Mouse (Mus musculus) lung, embryonic 14.5 days (tissue): ENCODE results near the gene Ptbp2. TPM values are rescaled to one million over a fixed set of nuclear protein-coding genes. Genes with fewer than 3 reads are reported as not detected.

ENCODE experiments used
- ATAC-seq: fragments of 200-750 bp; cut with Nextera tagmentation; 2 replicates; pipeline ENCODE4 v1.8.0; 2017; ENCODE audit warnings: mild to moderate bottlenecking, moderate TSS enrichment, moderate library complexity; ENCODE audit not compliant: insufficient read depth
- DNase-seq: peaks from one replicate; pipeline ENCODE4 v3.0.0-alpha.2; 2015
- H3K27ac ChIP-seq: fragments of 300-500 bp; sonication (generic); 2 replicates; pipeline ENCODE4 v1.5.1; 2014; ENCODE audit warnings: low read depth, mild to moderate bottlenecking, moderate library complexity
- H3K27me3 ChIP-seq: fragments of 300-500 bp; sonication (generic); 2 replicates; pipeline ENCODE4 v1.6.1; 2014; ENCODE audit warnings: low read length, control low read depth; ENCODE audit not compliant: insufficient read depth
- H3K36me3 ChIP-seq: fragments of 300-500 bp; sonication (generic); 2 replicates; pipeline ENCODE4 v1.6.1; 2014; ENCODE audit warnings: control low read depth; ENCODE audit not compliant: insufficient read depth
- H3K4me1 ChIP-seq: fragments of 300-500 bp; sonication (generic); 2 replicates; pipeline ENCODE4 v1.6.1; 2014; ENCODE audit warnings: antibody characterized with exemption, control low read depth; ENCODE audit not compliant: insufficient read depth
- H3K4me2 ChIP-seq: fragments of 300-500 bp; sonication (generic); 2 replicates; pipeline ENCODE4 v1.6.1; 2014; ENCODE audit warnings: mild to moderate bottlenecking
- H3K4me3 ChIP-seq: fragments of 300-500 bp; sonication (generic); 2 replicates; pipeline ENCODE4 v1.5.1; 2014; ENCODE audit warnings: low read depth, low read length
- H3K9ac ChIP-seq: fragments of 300-500 bp; sonication (generic); 2 replicates; pipeline ENCODE4 v1.6.1; 2014
- H3K9me3 ChIP-seq: fragments of 300-500 bp; sonication (generic); 2 replicates; pipeline ENCODE4 v1.6.1; 2016; ENCODE audit warnings: low read depth, low read length, control low read depth
- CTCF ChIP-seq: IDR thresholded peaks from 2 replicates; pipeline ENCODE4 v1.5.1; 2016; ENCODE audit warnings: antibody characterized with exemption, low read depth
- WGBS: fragments of 180-500 bp; shearing (Covaris S2); extraction: QIAGEN DNeasy Blood & Tissue Kit; methylation state at CpG from one replicate; pipeline ENCODE4 v1.1.7; 2014; 5-methylcytosine and 5-hydroxymethylcytosine counted together
- polyA plus RNA-seq: library from polyadenylated mRNA; unstranded; fragments of >200 nt; fragmentation: Nextera tagmentation; extraction: Ambion mirVana; gene quantifications from 2 replicates; pipeline ENCODE4 v1.2.1, GENCODE M21; 2014

Gene Ptbp2
- 80.1 and 86.5 TPM in 2 replicates for polyA plus RNA-seq

DNA sequence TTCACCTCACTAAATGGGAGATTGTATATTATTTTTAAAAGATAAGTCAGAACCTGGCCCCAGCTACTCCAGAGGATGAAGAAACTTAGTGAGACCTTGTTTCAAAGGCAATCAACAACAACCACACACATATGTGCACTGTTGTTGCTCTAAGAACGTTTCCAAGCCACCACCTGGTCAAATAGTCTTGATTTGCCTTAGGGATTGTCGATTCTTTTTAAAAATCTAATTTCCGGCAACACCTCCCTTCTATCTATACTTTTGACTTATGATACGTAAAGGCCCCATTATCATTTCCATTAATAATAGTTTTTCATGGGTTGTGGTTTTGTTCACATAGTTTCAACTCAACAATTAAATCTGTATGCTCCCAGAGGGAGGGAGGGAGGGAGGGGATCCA, at the start of gene Ptbp2:
Gene Ptbp2 (minus strand): TSS at position 101 of the 400 bp plus-strand sequence.
- no peak for DNase-seq
- TF ChIP-seq CTCF: no peak
- 79% methylated on average over 4 of the region's 4 CpGs for WGBS
- Histone ChIP-seq H3K36me3 (0 out of 2 replicates have a peak, but pooled peaks cover 7% of the 10 kb centered on the region), H3K4me1 (peaks cover 3% of the 10 kb centered on the region; the same call in 1 of the 2 replicates), H3K27ac (peak within 1 kb of the TSS; percentile 98), H3K9ac (peak within 1 kb of the TSS; percentile 99), H3K27me3 (no peaks in the 10 kb centered on the region), H3K9me3 (no peaks in the 10 kb centered on the region), H3K4me2 (peak within 1 kb of the TSS; percentile 75), H3K4me3 (peak within 1 kb of the TSS; percentile 84)
- ATAC-seq: no peak

GRCm38 (mm10) chr3:119814678-119815077, 30.4 kb upstream of the Ptbp2 start:
- Histone ChIP-seq H3K4me1 (no peaks in the 10 kb centered on the region), H3K4me3 (no peak overlapping the region), H3K4me2 (no peak overlapping the region), H3K9me3 (no peaks in the 10 kb centered on the region), H3K9ac (no peak overlapping the region), H3K27ac (no peak overlapping the region), H3K36me3 (no peaks in the 10 kb centered on the region), H3K27me3 (no peaks in the 10 kb centered on the region)
- 46% methylated on average over 1 of the region's 1 CpGs for WGBS
- TF ChIP-seq CTCF: no peak
- ATAC-seq (no peak), DNase-seq (no peak)

- no peaks in the 10 kb centered on the region for H3K27me3 ChIP-seq
- no peak overlapping the region for H3K27ac ChIP-seq
- H3K9ac ChIP-seq: no peak overlapping the region
- H3K4me1 ChIP-seq: no peaks in the 10 kb centered on the region
- DNase-seq (no peak), ATAC-seq (no peak)
- H3K4me3 ChIP-seq: no peak overlapping the region
- H3K36me3 ChIP-seq: no peaks in the 10 kb centered on the region
- H3K4me2 ChIP-seq: no peak overlapping the region
- no peak for TF ChIP-seq CTCF
- WGBS: 75% methylated on average over 7 of the region's 7 CpGs
- no peaks in the 10 kb centered on the region for H3K9me3 ChIP-seq
These were observed 21.9 kb upstream of the Ptbp2 start for GRCm38 (mm10) chr3:119806123-119806522.

- H3K27ac ChIP-seq: no peak overlapping the region
- ATAC-seq (no peak), DNase-seq (no peak)
- no peaks in the 10 kb centered on the region for H3K9me3 ChIP-seq
- H3K36me3 ChIP-seq: no peaks in the 10 kb centered on the region
- no peak overlapping the region for H3K9ac ChIP-seq
- WGBS: 73% methylated on average over 9 of the region's 9 CpGs
- no peak for TF ChIP-seq CTCF
- no peak overlapping the region for H3K4me3 ChIP-seq
- H3K4me2 ChIP-seq: no peak overlapping the region
- H3K4me1 ChIP-seq: no peaks in the 10 kb centered on the region
- H3K27me3 ChIP-seq: no peaks in the 10 kb centered on the region
These were observed 10.6 kb upstream of the Ptbp2 start for GRCm38 (mm10) chr3:119794677-119795365.

DNA sequence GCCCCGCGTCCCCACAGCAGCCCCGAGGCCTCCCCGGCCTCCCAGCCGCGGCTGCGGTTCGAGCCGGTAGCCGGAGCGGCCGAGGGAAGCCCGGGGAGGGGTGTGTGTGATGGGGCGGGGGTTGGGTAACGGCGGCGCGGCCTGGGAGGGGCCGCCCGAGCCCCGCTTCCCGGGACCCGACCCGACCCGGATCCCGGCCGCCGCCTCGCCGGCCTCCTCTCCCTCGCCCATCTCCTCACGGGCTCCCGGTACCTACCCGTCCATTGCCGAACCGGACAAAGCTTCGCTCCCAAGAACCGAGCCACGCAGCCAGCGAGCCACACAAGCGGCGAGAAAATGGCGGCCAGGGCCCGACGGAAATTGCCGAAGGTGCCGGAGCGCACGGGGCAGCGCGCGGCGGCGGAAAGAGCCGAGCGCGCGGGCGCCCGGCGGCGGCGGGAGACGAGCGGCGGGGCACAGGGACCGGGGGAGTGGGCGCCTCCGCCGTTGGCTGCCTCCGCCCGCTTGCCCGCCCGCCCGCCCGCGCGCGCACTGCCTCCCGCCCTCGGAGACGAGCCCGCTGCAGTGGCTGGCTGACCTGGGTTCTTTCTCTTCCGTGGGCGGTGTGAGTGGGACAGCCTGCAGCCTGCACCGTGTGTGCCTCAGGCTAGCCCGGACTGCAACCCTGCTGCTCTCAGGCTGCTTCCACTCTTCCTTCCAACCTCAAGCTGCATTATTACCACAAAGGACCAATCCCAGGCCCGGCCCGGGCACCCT, 1.1 kb downstream of the Ptbp2 start:
- Histone ChIP-seq H3K27ac (peak overlapping the region; percentile 98), H3K4me3 (peak overlapping the region; percentile 84), H3K4me1 (peaks cover 3% of the 10 kb centered on the region; the same call in 1 of the 2 replicates), H3K36me3 (0 out of 2 replicates have a peak, but pooled peaks cover 7% of the 10 kb centered on the region), H3K9me3 (no peaks in the 10 kb centered on the region), H3K4me2 (peak overlapping the region; percentile 75), H3K9ac (peak overlapping the region; percentile 99), H3K27me3 (no peaks in the 10 kb centered on the region)
- peak; percentile 93 for DNase-seq
- WGBS: under 1% methylated on average over 67 of the region's 89 CpGs
- no peak for TF ChIP-seq CTCF
- ATAC-seq: peak; percentile 92

- Histone ChIP-seq H3K36me3 (0 out of 2 replicates have a peak, but pooled peaks cover 7% of the 10 kb centered on the region), H3K27ac (peak overlapping the region; percentile 98), H3K9ac (peak overlapping the region; percentile 99), H3K4me2 (peak overlapping the region; percentile 75), H3K4me3 (peak overlapping the region; percentile 84), H3K4me1 (peaks cover 3% of the 10 kb centered on the region; the same call in 1 of the 2 replicates), H3K27me3 (no peaks in the 10 kb centered on the region), H3K9me3 (no peaks in the 10 kb centered on the region)
- DNase-seq: peak; percentile 73
- under 1% methylated on average over 58 of the region's 63 CpGs for WGBS
- TF ChIP-seq CTCF: no peak
- ATAC-seq: peak; percentile 57
These were observed 2.0 kb downstream of the Ptbp2 start for GRCm38 (mm10) chr3:119782022-119782945.
